Mouse (Mus musculus) bone marrow macrophage, adult 2 months (primary cell): ENCODE results near the gene Slc37a1.

ENCODE experiments used
- CTCF ChIP-seq: IDR thresholded peaks from 2 replicates; pipeline ENCODE4 v1.5.1; 2012; ENCODE audit warnings: low read depth, mild to moderate bottlenecking, low read length, moderate library complexity
- POLR2A ChIP-seq: IDR thresholded peaks from 2 replicates; pipeline ENCODE4 v1.6.1; 2012; ENCODE audit warnings: mild to moderate bottlenecking, low read depth, low read length, borderline replicate concordance

DNA sequence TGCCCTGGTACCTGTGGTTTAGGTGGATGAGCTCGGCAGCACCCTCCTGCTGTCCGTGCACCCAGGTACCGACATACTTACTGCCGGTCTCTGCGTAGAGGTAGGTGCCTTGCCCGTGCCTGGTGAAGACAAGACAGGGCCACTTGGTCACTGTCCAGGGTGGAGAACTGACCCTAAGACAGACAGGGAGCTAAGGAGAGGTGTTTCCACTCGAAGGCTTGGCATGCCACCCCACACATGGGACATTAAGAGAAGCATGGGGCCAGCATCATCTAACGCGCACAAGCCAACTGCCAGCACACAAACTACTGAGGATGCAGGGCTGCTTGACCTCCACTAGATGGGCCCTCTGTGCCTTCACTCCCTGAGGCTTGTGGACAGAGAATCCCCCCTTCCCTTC lies 20.8 kb upstream of the Slc37a1 start:
- TF ChIP-seq POLR2A: no peak
- TF ChIP-seq CTCF: no peak
